Mouse (Mus musculus) hindbrain, embryonic 12.5 days (tissue): ENCODE results near the gene Fbln2. TPM values are rescaled to one million over a fixed set of nuclear protein-coding genes. Genes with fewer than 3 reads are reported as not detected.

ENCODE experiments used
- ATAC-seq: fragments of 200-750 bp; cut with Nextera tagmentation; 2 replicates; pipeline ENCODE4 v1.8.0; 2017; ENCODE audit warnings: moderate TSS enrichment; ENCODE audit not compliant: low FRiP score
- H3K27ac ChIP-seq: fragments of 300-500 bp; sonication (generic); 2 replicates; pipeline ENCODE4 v1.5.1; 2016; ENCODE audit warnings: mild to moderate bottlenecking
- H3K27me3 ChIP-seq: fragments of 300-500 bp; sonication (generic); 2 replicates; pipeline ENCODE4 v1.6.1; 2016; ENCODE audit warnings: mild to moderate bottlenecking
- H3K36me3 ChIP-seq: fragments of 300-500 bp; sonication (generic); 2 replicates; pipeline ENCODE4 v1.6.1; 2016; ENCODE audit warnings: mild to moderate bottlenecking
- H3K4me1 ChIP-seq: fragments of 300-500 bp; sonication (generic); 2 replicates; pipeline ENCODE4 v1.6.1; 2016
- H3K4me2 ChIP-seq: fragments of 300-500 bp; sonication (generic); replicated peaks from 2 replicates; pipeline ENCODE4 v1.6.1; 2016; ENCODE audit warnings: mild to moderate bottlenecking
- H3K4me3 ChIP-seq: fragments of 300-500 bp; sonication (generic); 2 replicates; pipeline ENCODE4 v1.5.1; 2016; ENCODE audit warnings: mild to moderate bottlenecking
- H3K9ac ChIP-seq: fragments of 300-500 bp; sonication (generic); 2 replicates; pipeline ENCODE4 v1.6.1; 2016; ENCODE audit warnings: mild to moderate bottlenecking, moderate library complexity
- H3K9me3 ChIP-seq: fragments of 300-500 bp; sonication (generic); replicated peaks from 2 replicates; pipeline ENCODE4 v1.6.1; 2016; ENCODE audit warnings: mild to moderate bottlenecking
- WGBS: fragments of 180-500 bp; shearing (Covaris S2); methylation state at CpG from one replicate; pipeline ENCODE4 v1.1.7; 2016; 5-methylcytosine and 5-hydroxymethylcytosine counted together
- polyA plus RNA-seq: library from polyadenylated mRNA; unstranded; fragments of >200 nt; fragmentation: Nextera tagmentation; extraction: Ambion mirVana; gene quantifications from 2 replicates; pipeline ENCODE4 v1.2.1, GENCODE M21; 2016

Fbln2 gene
- polyA plus RNA-seq, 1 experiment from 2014 or later: 102 TPM

GRCm38 (mm10) chr6:91200429-91201188, 11.6 kb upstream of the Fbln2 start:
- H3K4me3 ChIP-seq: no peak overlapping the region
- H3K4me1 ChIP-seq: peaks cover 31% of the 10 kb centered on the region
- no peaks in the 10 kb centered on the region for H3K36me3 ChIP-seq
- 28% methylated on average over 8 of the region's 8 CpGs for WGBS
- no peak overlapping the region for H3K9ac ChIP-seq
- no peaks in the 10 kb centered on the region for H3K9me3 ChIP-seq
- H3K27ac ChIP-seq: peak overlapping the region; percentile 80
- peak; percentile 80 for ATAC-seq
- H3K4me2 ChIP-seq: no peak overlapping the region
- peaks cover 8% of the 10 kb centered on the region for H3K27me3 ChIP-seq

- Histone ChIP-seq H3K4me1 (peaks cover 31% of the 10 kb centered on the region), H3K4me3 (no peak overlapping the region), H3K4me2 (no peak overlapping the region), H3K27ac (peak overlapping the region; percentile 80; the same call in 1 of the 2 replicates), H3K36me3 (no peaks in the 10 kb centered on the region), H3K27me3 (peaks cover 8% of the 10 kb centered on the region), H3K9me3 (no peaks in the 10 kb centered on the region), H3K9ac (no peak overlapping the region)
- 73% methylated on average over 8 of the region's 8 CpGs for WGBS
- no peak for ATAC-seq
These were observed 10.3 kb upstream of the Fbln2 start for GRCm38 (mm10) chr6:91201881-91202341.

GRCm38 (mm10) chr6:91202571-91202970, 9.7 kb upstream of the Fbln2 start:
- 89% methylated on average over 4 of the region's 4 CpGs for WGBS
- no peaks in the 10 kb centered on the region for H3K36me3 ChIP-seq
- ATAC-seq: no peak

DNA sequence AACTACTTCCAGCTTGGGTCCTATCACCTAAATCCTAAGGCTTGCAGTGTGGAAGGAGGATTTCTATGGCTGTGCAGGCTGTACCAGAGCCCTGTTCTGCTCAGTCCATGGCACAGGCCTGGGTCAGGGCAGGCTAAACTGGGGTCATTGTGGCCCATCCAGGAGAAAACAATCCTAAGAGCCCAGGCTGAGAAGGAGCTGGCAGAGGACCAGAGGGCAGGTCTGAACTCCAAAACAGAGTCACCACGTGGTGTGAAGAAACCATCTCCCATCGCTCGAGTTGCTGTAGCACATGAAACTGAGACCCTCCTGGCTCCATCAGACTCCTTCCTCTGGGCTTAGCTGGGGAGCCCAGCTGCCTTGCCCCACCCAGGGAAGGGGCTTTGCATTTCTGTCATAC, 6.9 kb upstream of the Fbln2 start:
- Histone ChIP-seq H3K36me3 (no peaks in the 10 kb centered on the region), H3K9me3 (no peaks in the 10 kb centered on the region), H3K4me3 (no peak overlapping the region), H3K4me2 (no peak overlapping the region), H3K9ac (no peak overlapping the region), H3K27me3 (no peaks in the 10 kb centered on the region), H3K4me1 (peaks cover 34% of the 10 kb centered on the region), H3K27ac (no peak overlapping the region)
- WGBS: 70% methylated on average over 3 of the region's 3 CpGs
- ATAC-seq: no peak

More at GRCm38 (mm10) chr6:91202571-91202970, 9.7 kb upstream of the Fbln2 start:
- Histone ChIP-seq H3K9me3 (no peaks in the 10 kb centered on the region), H3K4me2 (no peak overlapping the region), H3K27me3 (peaks cover 7% of the 10 kb centered on the region), H3K4me1 (peaks cover 33% of the 10 kb centered on the region), H3K27ac (no peak overlapping the region), H3K4me3 (no peak overlapping the region), H3K9ac (no peak overlapping the region)

GRCm38 (mm10) chr6:91205791-91206190, 6.5 kb upstream of the Fbln2 start:
- H3K4me2 ChIP-seq: no peak overlapping the region
- no peak overlapping the region for H3K4me3 ChIP-seq
- WGBS: 80% methylated on average over 5 of the region's 5 CpGs
- no peaks in the 10 kb centered on the region for H3K9me3 ChIP-seq
- no peak overlapping the region for H3K27ac ChIP-seq
- no peaks in the 10 kb centered on the region for H3K36me3 ChIP-seq
- H3K9ac ChIP-seq: no peak overlapping the region
- no peaks in the 10 kb centered on the region for H3K27me3 ChIP-seq
- no peak for ATAC-seq
- H3K4me1 ChIP-seq: peaks cover 30% of the 10 kb centered on the region

DNA sequence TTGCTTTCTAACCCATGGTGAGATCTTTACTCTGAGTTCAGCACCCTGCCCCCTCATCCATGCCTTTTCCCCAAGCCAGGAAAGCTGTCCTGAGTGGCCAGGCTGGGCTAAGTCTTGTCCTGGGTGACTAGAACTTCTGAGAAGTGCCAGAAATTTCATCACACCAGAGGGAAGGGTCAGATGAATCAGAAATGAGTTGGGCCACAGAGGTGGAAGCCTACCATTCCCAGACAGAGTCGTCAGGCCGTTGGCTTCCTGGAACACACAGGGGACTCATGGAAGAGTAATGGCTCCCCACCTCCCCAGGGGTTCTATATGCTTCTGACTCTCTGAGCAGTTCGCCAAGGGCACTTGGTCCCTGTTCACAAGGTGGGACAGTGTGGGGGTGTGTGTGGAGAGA, 4.8 kb upstream of the Fbln2 start:
- no peak overlapping the region for H3K9ac ChIP-seq
- no peaks in the 10 kb centered on the region for H3K36me3 ChIP-seq
- no peak overlapping the region for H3K27ac ChIP-seq
- no peak overlapping the region for H3K4me2 ChIP-seq
- no peak for ATAC-seq
- WGBS: 50% methylated on average over 3 of the region's 3 CpGs
- 0 out of 2 replicates have a peak, but pooled peaks cover 4% of the 10 kb centered on the region for H3K27me3 ChIP-seq
- peaks cover 20% of the 10 kb centered on the region for H3K4me1 ChIP-seq
- no peaks in the 10 kb centered on the region for H3K9me3 ChIP-seq
- H3K4me3 ChIP-seq: no peak overlapping the region

DNA sequence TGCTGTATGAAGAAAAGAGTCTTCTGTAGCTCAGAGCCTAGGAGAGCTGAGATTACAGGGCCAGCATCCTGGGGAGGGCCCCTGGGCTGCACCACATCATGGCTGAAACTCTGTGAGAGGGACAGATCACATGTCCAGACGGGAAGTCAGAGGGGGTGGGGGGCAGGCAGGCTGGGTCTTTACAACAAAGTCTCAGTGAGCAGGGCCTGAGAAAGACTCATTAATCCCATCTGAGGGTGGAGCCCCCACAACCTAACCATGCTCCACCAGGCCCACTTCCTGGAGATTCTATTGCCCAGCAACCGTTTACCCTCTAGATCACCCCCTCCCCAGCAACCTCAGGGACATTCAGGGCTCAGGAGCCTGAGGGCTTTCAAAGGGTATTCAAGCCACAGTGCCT, 2.5 kb upstream of the Fbln2 start:
- Histone ChIP-seq H3K9ac (no peak overlapping the region), H3K4me1 (peaks cover 27% of the 10 kb centered on the region), H3K4me2 (no peak overlapping the region), H3K9me3 (no peaks in the 10 kb centered on the region), H3K4me3 (no peak overlapping the region), H3K36me3 (no peaks in the 10 kb centered on the region), H3K27me3 (peaks cover 13% of the 10 kb centered on the region), H3K27ac (peak overlapping the region; percentile 46; the same call in 1 of the 2 replicates)
- no peak; the same call in 1 of the 2 replicates for ATAC-seq
- 5% methylated on average over 2 of the region's 2 CpGs for WGBS

DNA sequence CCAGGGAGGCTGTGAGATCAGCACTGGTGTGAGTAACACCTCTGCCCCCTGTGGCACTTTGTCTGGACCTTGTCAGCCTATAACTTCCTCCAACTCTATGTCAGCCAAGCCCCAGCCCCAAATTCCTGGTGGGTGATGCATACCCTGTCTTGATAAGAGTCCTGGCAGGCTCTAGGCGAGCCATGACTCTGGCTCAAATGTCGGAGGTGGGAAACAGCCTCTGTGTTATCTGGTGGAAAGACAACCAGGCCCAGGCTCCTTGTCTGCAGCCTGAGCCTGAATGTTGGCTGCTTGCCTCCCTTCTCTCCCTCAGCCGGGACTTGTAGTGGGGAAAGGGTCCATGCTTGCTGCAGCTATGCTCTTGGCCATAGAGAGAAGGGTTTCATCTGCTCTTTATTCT, 1.4 kb upstream of the Fbln2 start:
- Histone ChIP-seq H3K4me2 (no peak overlapping the region), H3K4me1 (peaks cover 22% of the 10 kb centered on the region), H3K9ac (no peak overlapping the region), H3K36me3 (no peaks in the 10 kb centered on the region), H3K4me3 (no peak overlapping the region), H3K27ac (no peak overlapping the region), H3K9me3 (no peaks in the 10 kb centered on the region), H3K27me3 (peaks cover 13% of the 10 kb centered on the region)
- no peak for ATAC-seq
- WGBS: 70% methylated on average over 3 of the region's 3 CpGs

GRCm38 (mm10) chr6:91212571-91212970, 316 bp downstream of the Fbln2 start:
- Histone ChIP-seq H3K9me3 (no peaks in the 10 kb centered on the region), H3K27ac (no peak overlapping the region), H3K27me3 (peaks cover 13% of the 10 kb centered on the region), H3K4me2 (peak overlapping the region; percentile 55), H3K4me1 (peaks cover 24% of the 10 kb centered on the region), H3K9ac (peak overlapping the region; percentile 52; the same call in 1 of the 2 replicates), H3K4me3 (peak overlapping the region; percentile 34), H3K36me3 (no peaks in the 10 kb centered on the region)
- ATAC-seq: peak; percentile 58
- WGBS: under 1% methylated on average over 29 of the region's 29 CpGs

GRCm38 (mm10) chr6:91213287-91214218, 1.3 kb downstream of the Fbln2 start:
- Histone ChIP-seq H3K4me3 (peak overlapping the region; percentile 34), H3K36me3 (no peaks in the 10 kb centered on the region), H3K4me1 (peaks cover 27% of the 10 kb centered on the region), H3K4me2 (peak overlapping the region; percentile 55), H3K9ac (peak overlapping the region; percentile 43; the same call in 1 of the 2 replicates), H3K27me3 (peaks cover 13% of the 10 kb centered on the region), H3K9me3 (no peaks in the 10 kb centered on the region), H3K27ac (no peak overlapping the region)
- ATAC-seq: no peak
- WGBS: 65% methylated on average over 21 of the region's 21 CpGs

- Histone ChIP-seq H3K9ac (no peak overlapping the region), H3K4me1 (peaks cover 21% of the 10 kb centered on the region), H3K4me3 (no peak overlapping the region), H3K27ac (no peak overlapping the region), H3K36me3 (no peaks in the 10 kb centered on the region), H3K27me3 (peaks cover 13% of the 10 kb centered on the region), H3K4me2 (no peak overlapping the region), H3K9me3 (no peaks in the 10 kb centered on the region)
- ATAC-seq: no peak
- 63% methylated on average over 1 of the region's 1 CpGs for WGBS
These were observed 3.2 kb downstream of the Fbln2 start for GRCm38 (mm10) chr6:91215454-91215853.

- ATAC-seq: no peak
- Histone ChIP-seq H3K9me3 (no peaks in the 10 kb centered on the region), H3K36me3 (no peaks in the 10 kb centered on the region), H3K4me3 (no peak overlapping the region), H3K4me1 (peaks cover 13% of the 10 kb centered on the region), H3K27me3 (peaks cover 4% of the 10 kb centered on the region), H3K4me2 (no peak overlapping the region), H3K9ac (no peak overlapping the region), H3K27ac (no peak overlapping the region)
- WGBS: 56% methylated on average over 9 of the region's 9 CpGs
These were observed 6.2 kb downstream of the Fbln2 start for GRCm38 (mm10) chr6:91218445-91218844.
